Mouse (Mus musculus) testis, adult 2 months (tissue): ENCODE measurements around the gene Rpf1.

ENCODE experiments used
- CTCF ChIP-seq: fragments of 200-500 bp; IDR thresholded peaks from 2 replicates; pipeline ENCODE4 v1.5.1; 2012; ENCODE audit warnings: low read depth, mild to moderate bottlenecking, inconsistent platforms, low read length, moderate library complexity; ENCODE audit not compliant: control insufficient read depth, insufficient read depth, insufficient replicate concordance
- POLR2A ChIP-seq: fragments of 200-500 bp; IDR thresholded peaks from 2 replicates; pipeline ENCODE4 v1.6.1; 2012; ENCODE audit warnings: low read depth, mild to moderate bottlenecking, inconsistent platforms, low read length, moderate library complexity; ENCODE audit not compliant: control insufficient read depth

GRCm38 (mm10) chr3:146500810-146501201, 20.4 kb downstream of the Rpf1 start:
- TF ChIP-seq CTCF (no peak), POLR2A (no peak)
